In the genomic region with DNA sequence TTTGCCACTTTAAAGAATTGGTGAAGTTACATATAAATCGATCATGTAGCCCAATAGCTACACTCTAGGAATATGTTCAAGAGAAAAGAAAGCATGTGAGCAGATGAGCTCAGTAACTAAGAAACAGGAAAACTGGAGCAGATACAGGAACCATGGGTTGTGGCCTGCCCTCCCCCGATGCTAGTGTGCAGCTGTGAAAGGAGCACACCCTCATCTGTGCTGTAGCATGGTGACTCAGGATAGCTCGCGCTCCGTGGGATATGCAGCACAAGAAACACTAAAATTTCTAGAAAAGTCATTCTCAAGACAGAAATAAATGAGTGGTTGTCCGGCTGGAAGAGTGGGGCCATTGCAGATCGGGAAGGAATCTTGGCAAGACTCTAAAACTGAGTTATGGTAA, we compare ENCODE assay signal across 31 mouse cellular contexts. TPM values are rescaled to one million over a fixed set of nuclear protein-coding genes. Genes with fewer than 3 reads are reported as not detected.
"Had no signal": no experiment of that assay in that cellular context is flagged by ENCODE, and none has a peak within 500 bp of the region (broad histone marks: within the 10 kb centered on the region; RNA-seq: fewer than 3 reads in every experiment).

No protein-coding gene starts in this region.

- ATAC-seq: midbrain, embryonic 13.5 days; midbrain, embryonic 16.5 days had no signal

- DNase-seq: kidney, adult 11 months; kidney, adult 8-10 months; kidney, postnatal 10 days; kidney, postnatal 36 days; layer of hippocampus, postnatal 36 days; liver, embryonic 13.5 days; lung, adult 2 months; lung, postnatal 14 days; lung, postnatal 4 days; thymus, postnatal 25 days had no signal

RNA-seq across cellular contexts. Expression of a gene that starts 28.2 kb away (rescaled TPM):
- total RNA-seq: layer of hippocampus, adult 8-10 months; layer of hippocampus, postnatal 10 days; layer of hippocampus, postnatal 36 days; left cerebral cortex, adult 2 months; left cerebral cortex, postnatal 10 days; left cerebral cortex, postnatal 36 days; liver, adult 2 months; monocyte, adult 5-6 weeks had no signal
- polyA plus RNA-seq: kidney, embryonic 15.5 days; limb, embryonic 11.5 days; limb, embryonic 14.5 days; liver, adult 2 months; liver, embryonic 13.5 days; liver, embryonic 16.5 days; lung, adult 2 months; lung, embryonic 16.5 days; midbrain, embryonic 10.5 days; midbrain, embryonic 13.5 days; midbrain, embryonic 16.5 days; neural tube, embryonic 11.5 days; neural tube, embryonic 14.5 days; stomach, embryonic 14.5 days; stomach, postnatal 0 days; thymus, postnatal 0 days; urinary bladder, adult 2 months had no signal
